ENCODE assay signal across 8 mouse cellular contexts in genomic region chr4:137861461-137862011, GRCm38 (mm10). TPM values are rescaled to one million over a fixed set of nuclear protein-coding genes. Genes with fewer than 3 reads are reported as not detected.
DNase-seq lines count a peak whose midpoint lies in the region; ATAC-seq and TF ChIP-seq lines count a peak whose summit lies in the region.

No protein-coding gene starts in this region.

- peak overlapping the region; percentile 56; the same call in 1 of the 2 replicates for H3K9ac ChIP-seq in ES-E14 (ENCODE audit: insufficient read depth, low read depth, low read length, poor library complexity, severe bottlenecking)
- peak overlapping the region; percentile 77 for H3K9ac ChIP-seq in forebrain, embryonic 14.5 days (ENCODE audit: low read length)

- H3K36me3 ChIP-seq in ES-E14 (ENCODE audit: control insufficient read depth, insufficient read depth, low read length, poor library complexity, severe bottlenecking) = no peaks in the 10 kb centered on the region
- H3K36me3 ChIP-seq in forebrain, embryonic 14.5 days (ENCODE audit: control insufficient read depth, insufficient read depth, low read length) = no peaks in the 10 kb centered on the region
- no peaks in the 10 kb centered on the region for H3K36me3 ChIP-seq in limb, embryonic 10.5 days

- peaks cover 0 to 10% of the 10 kb centered on the region in 2 experiments; a peak in 1 of 4 replicates for H3K4me1 ChIP-seq in ES-E14 (ENCODE audit: control insufficient read depth in 2 of 2, insufficient read depth in 2 of 2, low read length in 2 of 2, poor library complexity in 1 of 2)
- H3K4me1 ChIP-seq in forebrain, embryonic 14.5 days (ENCODE audit: control insufficient read depth, insufficient read depth, low read length) = peaks cover 25% of the 10 kb centered on the region
- peaks cover 52% of the 10 kb centered on the region for H3K4me1 ChIP-seq in limb, embryonic 10.5 days

- no peaks in the 10 kb centered on the region for H3K27me3 ChIP-seq in forebrain, embryonic 14.5 days (replicated peaks; ENCODE audit: control insufficient read depth, insufficient read depth, low read length)
- H3K27me3 ChIP-seq in limb, embryonic 10.5 days (ENCODE audit: low read depth, poor library complexity, severe bottlenecking) = no peaks in the 10 kb centered on the region

- WGBS in forebrain, embryonic 14.5 days = 14% methylated on average over 17 of the region's 17 CpGs
- WGBS in limb, embryonic 10.5 days = 29% methylated on average over 17 of the region's 17 CpGs

- in situ Hi-C loops in ES-E14 (cut with MboI; ENCODE audit: low sequenced_read_pairs in 2 of 2, unreplicated experiment in 2 of 2) = no loop called here

- no peak overlapping the region for H3K27ac ChIP-seq in ES-E14 (ENCODE audit: insufficient read depth, low read depth, low read length, poor library complexity, severe bottlenecking)
- no peak overlapping the region for H3K27ac ChIP-seq in forebrain, embryonic 14.5 days (ENCODE audit: low read depth, low read length)
- H3K27ac ChIP-seq in limb, embryonic 10.5 days = peak overlapping the region; percentile 89

- peak; percentile 3; the same call in 1 of the 2 replicates for ATAC-seq in frontal cortex, adult (ENCODE audit: low TSS enrichment)
- peak; percentile 77 for ATAC-seq in forebrain, embryonic 14.5 days
- ATAC-seq in megakaryocyte-erythroid progenitor cell, adult 5-6 weeks (replicated peaks; ENCODE audit: low FRiP score, low TSS enrichment, poor library complexity, severe bottlenecking) = peak; percentile 62

- DNase-seq in frontal cortex, postnatal 36 days (ENCODE audit: low spot score in 2 of 2) = no peak
- DNase-seq in ES-E14 (ENCODE audit: low read depth, low spot score) = no peak
- DNase-seq in forebrain, embryonic 14.5 days (ENCODE audit: low spot score) = no peak
- no peak for DNase-seq in limb, embryonic 10.5 days (ENCODE audit: low spot score)
- peak; percentile 63 for DNase-seq in testis, postnatal 10 days (ENCODE audit: low spot score)
- no peak for DNase-seq in ovary, postnatal 14 days (ENCODE audit: low spot score)

- H3K4me3 ChIP-seq in ES-E14 (ENCODE audit: insufficient read depth in 1 of 2, low read depth in 1 of 2, low read length in 2 of 2, poor library complexity in 1 of 2, severe bottlenecking in 1 of 2) = peak overlapping the region; percentile 66 to 90
- H3K4me3 ChIP-seq in forebrain, embryonic 14.5 days (ENCODE audit: low read depth, low read length) = peak overlapping the region; percentile 72
- H3K4me3 ChIP-seq in limb, embryonic 10.5 days = peak overlapping the region; percentile 83

- no peaks in the 10 kb centered on the region for H3K9me3 ChIP-seq in ES-E14 (ENCODE audit: control insufficient read depth, insufficient read depth, low read depth, low read length)
- H3K9me3 ChIP-seq in forebrain, embryonic 14.5 days (replicated peaks; ENCODE audit: control insufficient read depth, low read length) = no peaks in the 10 kb centered on the region
- no peaks in the 10 kb centered on the region for H3K9me3 ChIP-seq in limb, embryonic 10.5 days (replicated peaks)

- H3K4me2 ChIP-seq in forebrain, embryonic 14.5 days (ENCODE audit: low read length) = peak overlapping the region; percentile 79

TF ChIP-seq in ES-E14, 5 proteins besides CTCF, POLR2A, EP300 and RAD21:
- TF ChIP-seq HCFC1 (IDR thresholded peaks at IDR 0.05; ENCODE audit: borderline replicate concordance, insufficient read depth, low read length) (no peak), MAFK (IDR thresholded peaks at IDR 0.05; ENCODE audit: insufficient read depth, low read depth, low read length) (no peak), ZC3H11A (IDR thresholded peaks at IDR 0.05; ENCODE audit: borderline replicate concordance, low read depth, low read length) (no peak), CHD2 (IDR thresholded peaks at IDR 0.05; ENCODE audit: low read depth, low read length) (no peak)

RNA-seq across cellular contexts. Expression of gene Ece1, which starts 0.5 kb away (rescaled TPM):
- total RNA-seq in ES-E14 (2012; rRNA removed) = 99.2 and 131 TPM in 2 replicates
- 9.1 and 12.0 TPM in 2 replicates for polyA plus RNA-seq in forebrain, embryonic 14.5 days (2014; fragmentation: Nextera tagmentation; extraction: Ambion mirVana)
- 41.1 and 41.4 TPM in 2 replicates for polyA plus RNA-seq in limb, embryonic 10.5 days (2016; fragmentation: Nextera tagmentation; extraction: Ambion mirVana)
- 2.7 and 6.2 TPM in 2 replicates for total RNA-seq in megakaryocyte-erythroid progenitor cell, adult 5-6 weeks (2014; fragmentation: Nextera tagmentation)
- total RNA-seq in megakaryocyte-erythroid progenitor cell, adult 5-6 weeks (2017) = 3.3 and 3.8 TPM in 2 replicates

Comparison
In these comparisons a context has a peak if more than half of its experiments do, and no peak if none do; other contexts are left out.
1. ATAC-seq: peak in every context shown above with its lines; median percentile 77 in forebrain, embryonic 14.5 days; 62 in megakaryocyte-erythroid progenitor cell, adult 5-6 weeks; 3 in frontal cortex, adult.
2. RNA of gene Ece1, which starts 0.5 kb away (total RNA-seq): 99.2 to 131 TPM in ES-E14; 2.7 to 6.2 TPM in megakaryocyte-erythroid progenitor cell, adult 5-6 weeks; every median in the first group is over 10 times any median in the second.
3. Peak in every context shown above with its lines, with median percentiles within 50 percentile points of each other: H3K4me3 ChIP-seq.